Comparison of ENCODE assay signal across 8 mouse cellular contexts in genomic region chr14:24490468-24491265, GRCm38 (mm10). TPM values are rescaled to one million over a fixed set of nuclear protein-coding genes. Genes with fewer than 3 reads are reported as not detected.
DNase-seq lines count a peak whose midpoint lies in the region; ATAC-seq lines count a peak whose summit lies in the region.

No protein-coding gene starts in this region.

- no peaks in the 10 kb centered on the region for H3K9me3 ChIP-seq in hindbrain, embryonic 15.5 days

- H3K4me2 ChIP-seq in hindbrain, embryonic 15.5 days = peak overlapping the region; percentile 85

- peak; percentile 94 for DNase-seq in T-cell, adult 2 months (ENCODE audit: low spot score)
- DNase-seq in cerebellum, postnatal 36 days = peak; percentile 98 to 99
- DNase-seq in frontal cortex, postnatal 36 days (ENCODE audit: low spot score in 2 of 2) = peak; percentile 96 to 99
- peak; percentile 96 for DNase-seq in left cerebral cortex, adult 11 months (ENCODE audit: low spot score)
- DNase-seq in lung, postnatal 4 days = peak; percentile 97
- peak; percentile 92 for DNase-seq in retina, postnatal 7 days (ENCODE audit: low read depth, low spot score)
- peak; percentile 87 for DNase-seq in urinary bladder, adult 2 months (ENCODE audit: low spot score)

- peak overlapping the region; percentile 88 for H3K9ac ChIP-seq in hindbrain, embryonic 15.5 days

- peak overlapping the region; percentile 64 for H3K4me3 ChIP-seq in hindbrain, embryonic 15.5 days

- peak; percentile 90 for ATAC-seq in hindbrain, embryonic 15.5 days (ENCODE audit: low FRiP score, low read depth)

- under 1% methylated on average over 64 of the region's 64 CpGs for WGBS in hindbrain, embryonic 15.5 days

- H3K36me3 ChIP-seq in hindbrain, embryonic 15.5 days = peaks cover 29% of the 10 kb centered on the region

- peak overlapping the region; percentile 79 for H3K27ac ChIP-seq in hindbrain, embryonic 15.5 days (replicated peaks)

- H3K27me3 ChIP-seq in hindbrain, embryonic 15.5 days = no peaks in the 10 kb centered on the region

- peaks cover 51% of the 10 kb centered on the region for H3K4me1 ChIP-seq in hindbrain, embryonic 15.5 days (replicated peaks)

RNA-seq across cellular contexts. Expression of gene Rps24, which starts 3.7 kb away (rescaled TPM):
- 520 and 607 TPM in 2 replicates for polyA plus RNA-seq in hindbrain, embryonic 15.5 days (2015; fragmentation: Nextera tagmentation; extraction: Ambion mirVana)
- polyA plus RNA-seq in urinary bladder, adult 2 months (2012; rRNA removed) = 3,174 and 4,024 TPM in 2 replicates

RNA-seq across cellular contexts. Expression of gene Polr3a, which starts 3.8 kb away (rescaled TPM):
- 18.0 and 20.1 TPM in 2 replicates for polyA plus RNA-seq in hindbrain, embryonic 15.5 days (2015; fragmentation: Nextera tagmentation; extraction: Ambion mirVana)
- polyA plus RNA-seq in urinary bladder, adult 2 months (2012; rRNA removed) = 11.4 and 12.7 TPM in 2 replicates

Comparison
In these comparisons a context has a peak if more than half of its experiments do, and no peak if none do; other contexts are left out.
1. Peak in every context shown above with its lines: DNase-seq, ATAC-seq, H3K4me3 ChIP-seq and H3K27ac ChIP-seq.